Mouse (Mus musculus) liver, adult 2 months (tissue): ENCODE results near the gene Pskh1.

Experiments
- CTCF ChIP-seq: fragments of 200-500 bp; IDR thresholded peaks from 2 replicates; pipeline ENCODE4 v1.5.1; 2011; ENCODE audit warnings: low read depth, low read length, control low read depth
- POLR2A ChIP-seq: fragments of 200-500 bp; IDR thresholded peaks from 2 replicates; pipeline ENCODE4 v1.6.1; 2011; ENCODE audit warnings: low read length, control low read depth; ENCODE audit not compliant: insufficient read depth; ENCODE audit errors: extremely low read depth

DNA sequence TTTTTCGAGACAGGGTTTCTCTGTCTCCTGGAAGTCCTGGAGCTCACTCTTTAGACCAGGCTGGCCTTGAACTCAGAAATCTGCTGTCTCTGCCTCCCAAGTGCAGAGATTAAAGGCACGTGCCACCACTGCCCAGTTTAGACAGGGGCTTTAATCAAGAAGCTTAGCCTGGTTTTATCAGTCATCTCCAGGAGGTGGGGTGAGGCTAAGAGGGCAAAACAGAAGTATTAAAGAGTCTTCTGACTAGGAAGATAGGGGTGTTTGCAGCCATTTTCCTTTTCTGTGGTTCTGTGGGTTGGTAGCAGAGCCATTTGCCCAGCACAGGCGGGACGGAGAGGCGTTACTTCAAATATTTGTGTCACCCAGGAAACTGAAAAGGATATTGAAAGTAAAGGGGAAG lies 40.9 kb upstream of the Pskh1 start:
- TF ChIP-seq POLR2A: no peak
- TF ChIP-seq CTCF: no peak
